Mouse (Mus musculus) forebrain, embryonic 15.5 days (tissue): ENCODE results near the gene Chit1. TPM values are rescaled to one million over a fixed set of nuclear protein-coding genes. Genes with fewer than 3 reads are reported as not detected.

Experiments used
- ATAC-seq: fragments of 200-750 bp; cut with Nextera tagmentation; replicated peaks from 2 replicates; pipeline ENCODE4 v1.8.0; 2017; ENCODE audit warnings: mild to moderate bottlenecking, moderate TSS enrichment, moderate library complexity
- H3K27ac ChIP-seq: fragments of 300-500 bp; sonication (generic); replicated peaks from 2 replicates; pipeline ENCODE4 v1.5.1; 2015; ENCODE audit warnings: mild to moderate bottlenecking, inconsistent platforms
- H3K27me3 ChIP-seq: fragments of 300-500 bp; sonication (generic); 2 replicates; pipeline ENCODE4 v1.6.1; 2015; ENCODE audit warnings: inconsistent platforms
- H3K36me3 ChIP-seq: fragments of 300-500 bp; sonication (generic); 2 replicates; pipeline ENCODE4 v1.6.1; 2015; ENCODE audit warnings: mild to moderate bottlenecking, inconsistent platforms
- H3K4me1 ChIP-seq: fragments of 300-500 bp; sonication (generic); 2 replicates; pipeline ENCODE4 v1.6.1; 2015; ENCODE audit warnings: inconsistent platforms
- H3K4me2 ChIP-seq: fragments of 300-500 bp; sonication (generic); replicated peaks from 2 replicates; pipeline ENCODE4 v1.6.1; 2015; ENCODE audit warnings: mild to moderate bottlenecking, inconsistent platforms
- H3K4me3 ChIP-seq: fragments of 300-500 bp; sonication (generic); 2 replicates; pipeline ENCODE4 v1.5.1; 2015; ENCODE audit warnings: mild to moderate bottlenecking, inconsistent platforms
- H3K9ac ChIP-seq: fragments of 300-500 bp; sonication (generic); replicated peaks from 2 replicates; pipeline ENCODE4 v1.6.1; 2015; ENCODE audit warnings: mild to moderate bottlenecking, inconsistent platforms
- H3K9me3 ChIP-seq: fragments of 300-500 bp; sonication (generic); 2 replicates; pipeline ENCODE4 v1.6.1; 2016; ENCODE audit warnings: inconsistent platforms
- WGBS: fragments of 180-500 bp; shearing (Covaris S2); methylation state at CpG from one replicate; pipeline ENCODE4 v1.1.7; 2015; ENCODE audit warnings: mixed read lengths; 5-methylcytosine and 5-hydroxymethylcytosine counted together
- polyA plus RNA-seq: library from polyadenylated mRNA; unstranded; fragments of >200 nt; fragmentation: Nextera tagmentation; extraction: Ambion mirVana; gene quantifications from 2 replicates; pipeline ENCODE4 v1.2.1, GENCODE M21; 2015

Chit1 gene
- polyA plus RNA-seq, 1 experiment from 2014 or later: 0.17 TPM

DNA sequence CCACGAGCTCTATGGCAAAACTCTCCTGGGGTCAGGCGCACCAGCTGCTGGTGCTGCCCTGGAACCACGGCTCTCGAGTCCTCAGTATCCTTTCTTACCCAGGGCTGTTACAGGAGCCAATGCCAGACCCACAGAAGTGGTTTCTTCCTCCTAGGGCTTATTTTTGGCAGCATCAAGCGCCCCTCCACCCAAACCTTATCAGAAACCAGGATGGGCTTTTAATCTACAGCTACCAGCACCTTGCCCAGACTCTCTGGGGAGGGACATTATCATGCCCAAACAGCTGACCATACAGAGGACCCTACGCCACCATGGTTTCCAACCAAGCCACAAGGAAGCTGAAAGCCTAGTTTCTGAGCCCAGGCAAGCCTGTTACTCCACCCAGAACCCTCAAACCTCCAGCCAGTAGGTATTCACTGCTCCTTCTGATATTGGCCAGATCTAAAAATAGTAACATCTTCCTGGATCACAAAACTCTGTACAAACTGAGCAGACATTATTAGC, 37.9 kb upstream of the Chit1 start:
- H3K9me3 ChIP-seq: no peaks in the 10 kb centered on the region
- H3K27ac ChIP-seq: peak overlapping the region; percentile 46; the same call in 1 of the 2 replicates
- no peak overlapping the region for H3K9ac ChIP-seq
- H3K4me3 ChIP-seq: no peak overlapping the region
- H3K36me3 ChIP-seq: peaks cover 4% of the 10 kb centered on the region; the same call in 1 of the 2 replicates
- H3K4me2 ChIP-seq: no peak overlapping the region
- WGBS: 85% methylated on average over 6 of the region's 6 CpGs
- H3K27me3 ChIP-seq: no peaks in the 10 kb centered on the region
- peaks cover 67% of the 10 kb centered on the region for H3K4me1 ChIP-seq
- no peak for ATAC-seq

GRCm38 (mm10) chr1:134073658-134074057, 37.4 kb upstream of the Chit1 start:
- Histone ChIP-seq H3K27me3 (no peaks in the 10 kb centered on the region), H3K4me3 (no peak overlapping the region), H3K27ac (peak overlapping the region; percentile 46; the same call in 1 of the 2 replicates), H3K4me2 (no peak overlapping the region), H3K36me3 (peaks cover 4% of the 10 kb centered on the region; the same call in 1 of the 2 replicates), H3K9ac (no peak overlapping the region), H3K9me3 (no peaks in the 10 kb centered on the region), H3K4me1 (peaks cover 72% of the 10 kb centered on the region)
- ATAC-seq: no peak
- 84% methylated on average over 1 of the region's 1 CpGs for WGBS

GRCm38 (mm10) chr1:134074184-134074583, 36.9 kb upstream of the Chit1 start:
- Histone ChIP-seq H3K27me3 (no peaks in the 10 kb centered on the region), H3K9me3 (no peaks in the 10 kb centered on the region), H3K27ac (0 out of 2 replicates have a peak overlapping the region, but pooled peaks have one; percentile 12), H3K4me1 (peaks cover 72% of the 10 kb centered on the region), H3K4me2 (no peak overlapping the region), H3K36me3 (peaks cover 4% of the 10 kb centered on the region; the same call in 1 of the 2 replicates), H3K9ac (no peak overlapping the region), H3K4me3 (no peak overlapping the region)
- WGBS: 44% methylated on average over 3 of the region's 3 CpGs
- no peak for ATAC-seq

- Histone ChIP-seq H3K4me1 (peaks cover 75% of the 10 kb centered on the region), H3K4me2 (peak overlapping the region; percentile 72), H3K4me3 (peak overlapping the region; percentile 11; the same call in 1 of the 2 replicates), H3K27me3 (no peaks in the 10 kb centered on the region), H3K9ac (no peak overlapping the region), H3K36me3 (peaks cover 4% of the 10 kb centered on the region; the same call in 1 of the 2 replicates), H3K9me3 (no peaks in the 10 kb centered on the region), H3K27ac (0 out of 2 replicates have a peak overlapping the region, but pooled peaks have one; percentile 12)
- ATAC-seq: no peak
- 87% methylated on average over 10 of the region's 10 CpGs for WGBS
Observed at GRCm38 (mm10) chr1:134074606-134075005, 36.4 kb upstream of the Chit1 start.

DNA sequence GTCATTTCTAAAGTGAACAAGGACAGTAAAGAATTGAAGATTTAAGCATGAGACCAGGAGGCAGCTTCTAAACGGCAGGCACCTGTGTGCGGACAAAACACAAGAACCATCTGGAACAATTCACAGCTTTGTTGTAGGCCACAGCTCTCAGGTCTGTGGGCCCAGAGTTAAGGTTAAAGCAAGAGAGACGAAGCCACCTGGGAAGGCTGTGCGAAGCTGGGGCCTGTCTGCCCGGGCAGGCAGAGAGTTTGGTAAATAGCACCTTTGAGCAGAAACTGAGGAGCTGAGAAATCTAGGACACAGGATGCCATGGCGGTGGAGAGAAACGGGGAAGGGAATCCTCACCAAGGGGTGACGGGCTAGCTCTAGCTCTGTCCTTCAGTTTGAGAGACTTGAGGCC, 35.5 kb upstream of the Chit1 start:
- Histone ChIP-seq H3K9me3 (no peaks in the 10 kb centered on the region), H3K4me1 (peaks cover 77% of the 10 kb centered on the region), H3K27ac (peak overlapping the region; percentile 82), H3K27me3 (no peaks in the 10 kb centered on the region), H3K4me3 (peak overlapping the region; percentile 91), H3K4me2 (peak overlapping the region; percentile 72), H3K36me3 (peaks cover 4% of the 10 kb centered on the region; the same call in 1 of the 2 replicates), H3K9ac (peak overlapping the region; percentile 35)
- ATAC-seq: no peak
- 72% methylated on average over 8 of the region's 8 CpGs for WGBS

- no peaks in the 10 kb centered on the region for H3K27me3 ChIP-seq
- WGBS: 6% methylated on average over 2 of the region's 2 CpGs
- H3K4me1 ChIP-seq: peaks cover 64% of the 10 kb centered on the region
- ATAC-seq: no peak
- peaks cover 4% of the 10 kb centered on the region; the same call in 1 of the 2 replicates for H3K36me3 ChIP-seq
- H3K4me3 ChIP-seq: peak overlapping the region; percentile 91
- peak overlapping the region; percentile 82 for H3K27ac ChIP-seq
- no peaks in the 10 kb centered on the region for H3K9me3 ChIP-seq
- H3K4me2 ChIP-seq: peak overlapping the region; percentile 72
- peak overlapping the region; percentile 35 for H3K9ac ChIP-seq
Observed at GRCm38 (mm10) chr1:134076789-134077188, 34.3 kb upstream of the Chit1 start.

DNA sequence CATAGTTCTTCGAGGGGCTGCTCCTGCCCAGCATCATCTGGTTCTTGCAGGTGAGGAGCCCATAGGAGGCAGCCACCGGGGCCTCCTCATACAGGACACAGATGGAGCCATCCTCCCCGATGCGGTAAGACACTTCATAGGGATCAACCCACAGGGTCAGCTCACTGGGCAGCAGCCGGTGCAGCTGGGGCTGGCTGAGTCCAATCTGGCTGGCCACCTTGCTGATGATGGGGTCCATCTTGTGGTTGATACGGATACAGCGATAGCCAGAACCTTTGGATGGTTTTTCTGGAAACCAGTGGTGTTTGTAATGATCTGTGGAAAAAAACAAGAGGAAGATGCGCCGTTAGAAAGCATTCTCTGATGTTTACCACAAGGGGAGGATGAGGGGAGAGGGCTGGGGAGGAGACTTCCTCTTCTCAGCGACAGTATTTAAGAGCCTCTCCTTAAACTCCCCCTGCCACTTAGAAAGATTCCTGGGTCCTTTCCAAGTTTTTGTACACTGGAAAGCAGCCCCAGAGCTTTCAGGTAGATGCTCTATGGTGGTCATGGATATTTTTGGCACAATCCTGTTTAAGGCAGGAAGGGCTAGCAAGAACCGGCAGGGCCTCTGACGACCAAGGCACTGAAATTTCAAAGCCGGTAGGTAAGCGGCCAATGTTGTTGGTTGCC, 33.5 kb upstream of the Chit1 start:
- peak overlapping the region; percentile 93 for H3K9ac ChIP-seq
- peaks cover 60% of the 10 kb centered on the region for H3K4me1 ChIP-seq
- H3K9me3 ChIP-seq: no peaks in the 10 kb centered on the region
- H3K4me2 ChIP-seq: peak overlapping the region; percentile 72
- H3K27me3 ChIP-seq: no peaks in the 10 kb centered on the region
- 10% methylated on average over 14 of the region's 14 CpGs for WGBS
- ATAC-seq: no peak
- peak overlapping the region; percentile 91 for H3K4me3 ChIP-seq
- H3K36me3 ChIP-seq: peaks cover 4% of the 10 kb centered on the region; the same call in 1 of the 2 replicates
- H3K27ac ChIP-seq: peak overlapping the region; percentile 82

- H3K27me3 ChIP-seq: no peaks in the 10 kb centered on the region
- WGBS: 4% methylated on average over 19 of the region's 19 CpGs
- peak overlapping the region; percentile 82 for H3K27ac ChIP-seq
- H3K4me1 ChIP-seq: peaks cover 60% of the 10 kb centered on the region
- H3K9me3 ChIP-seq: no peaks in the 10 kb centered on the region
- H3K4me3 ChIP-seq: peak overlapping the region; percentile 91
- ATAC-seq: peak; percentile 10
- peak overlapping the region; percentile 93 for H3K9ac ChIP-seq
- peaks cover 4% of the 10 kb centered on the region; the same call in 1 of the 2 replicates for H3K36me3 ChIP-seq
- H3K4me2 ChIP-seq: peak overlapping the region; percentile 72
Observed at GRCm38 (mm10) chr1:134078061-134078795, 32.8 kb upstream of the Chit1 start.

DNA sequence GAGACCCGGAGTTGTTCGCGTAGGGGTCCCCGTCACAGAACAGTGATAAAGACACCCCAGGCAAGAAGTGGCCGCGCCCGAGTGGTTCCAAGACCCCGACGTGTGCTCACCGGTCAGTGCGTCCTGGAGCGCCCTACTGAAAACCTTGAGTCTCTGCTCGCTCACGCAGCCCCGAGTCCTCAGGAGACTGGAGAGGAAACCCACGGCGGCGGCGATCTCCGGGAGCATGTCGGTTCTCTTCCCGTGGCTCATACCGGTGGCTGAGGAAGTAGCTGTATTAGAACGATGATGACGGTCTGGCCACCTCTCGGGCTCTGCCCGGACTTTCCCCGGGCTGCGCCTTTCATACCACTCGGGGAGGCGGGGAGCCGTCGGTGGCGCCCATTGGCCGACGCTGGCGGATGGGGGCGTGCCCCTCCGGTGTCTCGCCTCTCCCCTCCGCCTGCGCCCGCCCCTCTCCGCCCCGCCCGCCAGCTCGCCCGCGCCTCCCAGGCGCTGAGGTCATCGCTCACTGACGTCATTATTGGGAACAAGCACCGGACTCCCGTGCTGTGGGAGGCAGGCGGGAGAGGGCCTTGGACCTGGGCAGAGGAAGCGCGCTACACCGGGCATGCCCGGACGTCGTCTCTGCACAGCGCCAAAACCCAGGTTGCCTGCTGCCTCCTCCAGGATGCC, 32.1 kb upstream of the Chit1 start, which contains the start of gene Btg2:
Gene Btg2 (minus strand): TSS at position 319 of the 675 bp plus-strand sequence.
- Histone ChIP-seq H3K4me3 (peak within 1 kb of the TSS; percentile 91), H3K4me2 (peak within 1 kb of the TSS; percentile 72), H3K9me3 (no peaks in the 10 kb centered on the region), H3K4me1 (peaks cover 54% of the 10 kb centered on the region), H3K27ac (peak within 1 kb of the TSS; percentile 92), H3K27me3 (no peaks in the 10 kb centered on the region), H3K9ac (peak within 1 kb of the TSS; percentile 93), H3K36me3 (peaks cover 4% of the 10 kb centered on the region; the same call in 1 of the 2 replicates)
- ATAC-seq: peak; percentile 93
- under 1% methylated on average over 62 of the region's 62 CpGs for WGBS

DNA sequence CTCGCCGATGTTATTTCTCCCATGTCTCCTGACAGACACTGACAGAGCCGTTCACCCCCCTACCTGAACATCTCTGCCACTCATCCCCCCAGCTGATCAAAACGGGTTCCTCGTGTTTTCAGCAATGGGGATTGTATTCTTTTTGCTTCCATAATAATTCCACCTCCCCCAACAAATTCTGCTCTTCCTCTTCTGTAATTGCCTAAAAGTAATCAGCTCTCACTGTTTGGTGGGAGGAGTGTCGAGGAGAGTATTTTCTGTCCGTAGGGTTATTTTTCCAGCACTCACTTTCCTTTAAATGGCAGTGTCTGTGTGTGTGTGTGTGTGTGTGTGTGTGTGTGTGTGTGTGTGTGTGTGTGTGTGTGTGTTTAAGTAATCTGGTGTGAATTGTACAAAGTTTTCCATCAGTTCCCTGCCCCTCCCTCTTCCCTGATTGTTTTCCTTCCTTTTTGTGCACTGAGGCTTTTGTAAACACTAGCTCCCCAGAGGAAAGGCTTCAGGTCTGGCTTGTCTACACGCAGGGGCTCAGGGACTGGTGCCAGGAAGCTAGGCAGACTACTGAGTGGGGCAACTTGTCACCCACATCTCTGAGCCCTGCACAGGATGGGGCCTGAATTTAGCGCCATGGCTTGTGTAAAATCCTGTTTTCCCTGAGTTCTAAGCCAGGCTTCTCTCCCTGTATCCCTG, 31.4 kb upstream of the Chit1 start:
- Histone ChIP-seq H3K4me3 (peak overlapping the region; percentile 91), H3K4me2 (peak overlapping the region; percentile 72), H3K9me3 (no peaks in the 10 kb centered on the region), H3K36me3 (peaks cover 4% of the 10 kb centered on the region; the same call in 1 of the 2 replicates), H3K27ac (peak overlapping the region; percentile 92), H3K9ac (peak overlapping the region; percentile 93), H3K27me3 (no peaks in the 10 kb centered on the region), H3K4me1 (peaks cover 54% of the 10 kb centered on the region)
- peak; percentile 37 for ATAC-seq
- WGBS: 2% methylated on average over 9 of the region's 9 CpGs

DNA sequence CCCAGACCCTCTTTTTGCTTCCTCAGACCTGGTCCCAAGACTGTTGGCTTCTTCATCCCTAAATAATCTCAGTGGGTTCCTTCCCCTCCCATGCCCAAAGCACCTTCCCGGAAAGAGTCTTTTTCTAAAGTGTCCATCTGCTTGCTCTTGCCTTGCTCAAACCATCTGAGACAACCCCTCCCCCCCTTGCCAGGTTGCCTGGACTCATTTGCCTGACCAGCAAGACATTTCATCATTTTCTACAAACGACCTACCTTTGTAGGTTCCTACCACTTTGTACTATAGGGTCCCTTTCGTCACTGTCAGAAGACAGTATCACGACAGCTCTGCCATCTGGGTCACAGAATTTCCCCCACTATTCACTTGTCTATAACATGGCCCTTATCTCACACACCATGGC, 30.6 kb upstream of the Chit1 start:
- Histone ChIP-seq H3K4me1 (peaks cover 50% of the 10 kb centered on the region), H3K4me3 (no peak overlapping the region), H3K27ac (peak overlapping the region; percentile 92), H3K9me3 (no peaks in the 10 kb centered on the region), H3K9ac (no peak overlapping the region), H3K27me3 (no peaks in the 10 kb centered on the region), H3K36me3 (no peaks in the 10 kb centered on the region), H3K4me2 (no peak overlapping the region)
- no peak for ATAC-seq
- WGBS: 73% methylated on average over 4 of the region's 4 CpGs
